Mouse (Mus musculus) induced T-regulatory cell, adult 2 months (primary cell): ENCODE results near the gene Hcn1.

Experiments
- DNase-seq: peaks from one replicate; pipeline ENCODE4 v3.0.0-alpha.2; 2012; ENCODE audit warnings: low read depth

The Hcn1 gene

DNA sequence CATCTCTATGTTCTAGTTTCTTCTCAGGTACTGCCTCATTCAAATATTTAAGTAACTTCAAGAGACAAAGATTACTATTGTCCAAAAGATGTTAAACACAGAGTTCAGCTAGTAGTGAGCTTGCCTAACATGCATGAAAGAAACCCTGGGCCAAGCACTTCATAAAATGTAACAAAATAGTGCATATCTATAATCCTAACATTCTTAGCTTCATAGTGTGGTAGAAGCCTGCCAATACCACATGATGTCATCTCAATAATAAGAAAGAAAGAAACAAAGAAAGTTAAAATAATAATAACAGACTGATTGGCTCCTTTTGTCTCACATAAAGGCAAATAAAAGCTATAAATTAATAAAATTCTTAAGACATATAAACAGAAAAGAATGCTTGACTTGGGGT, 103.5 kb downstream of the Hcn1 start:
- no peak for DNase-seq

DNA sequence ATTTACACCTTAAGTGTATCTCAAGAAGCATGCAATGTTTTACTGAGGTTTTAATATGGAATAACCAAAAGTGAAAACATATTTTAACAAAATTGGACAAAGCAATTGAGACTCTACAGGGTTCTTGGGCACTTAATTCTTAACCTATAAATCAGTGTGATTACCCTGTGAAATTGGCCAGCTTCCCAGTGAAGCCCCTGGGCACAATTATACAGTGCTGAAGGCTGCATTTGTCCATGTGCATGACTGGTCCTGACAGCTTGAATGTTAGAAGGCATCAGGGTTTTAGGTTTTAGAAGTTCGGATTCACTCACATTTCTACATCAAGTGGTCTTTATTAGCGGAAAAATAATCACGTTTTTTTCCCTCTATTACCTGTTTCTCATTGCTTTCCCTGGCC, 103.9 kb downstream of the Hcn1 start:
- DNase-seq: no peak

DNA sequence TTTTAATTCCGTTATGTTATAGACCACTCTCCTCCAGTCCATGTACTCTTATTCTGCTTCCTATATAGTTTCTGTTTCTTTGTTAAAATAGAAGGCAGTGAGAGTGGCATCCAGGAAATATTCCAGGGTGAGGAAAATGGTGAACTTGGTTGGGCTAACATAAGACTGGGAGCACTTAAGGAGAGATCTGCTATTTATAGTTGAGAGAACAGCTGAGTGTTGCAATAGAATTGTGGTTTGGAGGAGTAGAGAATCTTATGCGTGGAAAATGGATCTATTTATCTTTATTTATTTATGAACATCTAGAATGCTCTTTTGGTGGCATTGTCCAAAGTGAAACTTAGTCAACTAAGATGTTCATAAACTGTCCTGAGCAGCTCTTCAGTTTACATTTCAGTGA, 104.4 kb downstream of the Hcn1 start:
- no peak for DNase-seq

- DNase-seq: no peak
These were observed 105.0 kb downstream of the Hcn1 start for GRCm38 (mm10) chr13:117706986-117707738.

- no peak for DNase-seq
These were observed 108.7 kb downstream of the Hcn1 start for GRCm38 (mm10) chr13:117710811-117711210.

GRCm38 (mm10) chr13:117722090-117722489, 120.0 kb downstream of the Hcn1 start:
- DNase-seq: no peak

DNA sequence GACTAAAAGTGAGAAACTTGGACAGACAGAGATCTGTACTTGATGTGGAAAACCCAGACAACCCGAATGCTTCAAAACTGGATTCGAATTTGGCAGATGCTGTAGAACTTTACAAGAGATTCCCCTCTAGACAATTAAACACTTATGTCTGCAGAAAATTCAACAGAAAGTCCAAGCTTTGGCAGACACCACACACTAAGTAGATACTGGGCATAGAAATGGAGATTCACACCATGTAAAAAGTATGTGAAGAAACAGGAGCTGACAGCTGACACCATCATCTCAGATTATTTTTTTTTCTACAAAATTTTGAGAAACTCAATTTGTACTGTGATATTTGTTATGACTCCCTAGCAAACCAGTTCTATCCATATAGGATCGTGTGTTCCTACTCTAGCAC, 122.0 kb downstream of the Hcn1 start:
- DNase-seq: no peak

DNA sequence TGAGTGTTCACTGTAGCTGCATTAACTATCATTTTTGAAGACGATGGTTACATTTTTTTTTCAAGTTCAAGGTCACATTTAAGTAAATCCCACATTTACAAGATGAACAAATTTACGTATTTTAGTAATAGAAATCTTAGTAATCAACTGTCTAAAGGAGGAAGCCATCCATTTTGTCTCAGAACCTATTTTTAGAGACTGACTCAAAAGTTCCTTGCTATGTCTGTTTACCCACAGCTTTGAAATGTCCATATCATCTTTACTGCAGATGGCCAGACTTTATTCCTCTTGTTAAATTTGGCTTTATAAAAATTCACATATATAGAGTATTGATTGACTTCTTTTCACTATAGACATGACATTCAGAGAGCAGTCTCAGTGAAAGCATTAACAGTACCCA, 126.3 kb downstream of the Hcn1 start:
- DNase-seq: no peak

DNA sequence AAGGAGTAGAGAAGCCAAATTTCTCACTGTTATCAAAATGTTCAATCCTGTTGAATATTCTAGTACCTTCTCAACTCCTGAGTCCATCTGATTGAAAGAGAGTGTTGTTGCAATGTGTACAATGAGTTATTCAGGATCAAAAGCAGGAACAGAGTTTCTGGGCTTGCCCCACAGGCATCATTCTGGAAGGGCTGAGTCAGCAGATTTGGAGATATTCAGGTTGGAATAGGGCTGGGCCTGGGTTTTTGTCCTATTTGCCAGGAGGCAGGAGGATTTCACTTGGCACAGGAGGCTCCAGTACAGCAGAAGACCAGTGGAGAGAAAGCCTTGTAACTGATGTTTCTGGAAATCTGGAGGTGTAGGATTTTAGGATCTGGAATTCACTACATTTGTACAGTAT, 130.6 kb downstream of the Hcn1 start:
- no peak for DNase-seq

DNA sequence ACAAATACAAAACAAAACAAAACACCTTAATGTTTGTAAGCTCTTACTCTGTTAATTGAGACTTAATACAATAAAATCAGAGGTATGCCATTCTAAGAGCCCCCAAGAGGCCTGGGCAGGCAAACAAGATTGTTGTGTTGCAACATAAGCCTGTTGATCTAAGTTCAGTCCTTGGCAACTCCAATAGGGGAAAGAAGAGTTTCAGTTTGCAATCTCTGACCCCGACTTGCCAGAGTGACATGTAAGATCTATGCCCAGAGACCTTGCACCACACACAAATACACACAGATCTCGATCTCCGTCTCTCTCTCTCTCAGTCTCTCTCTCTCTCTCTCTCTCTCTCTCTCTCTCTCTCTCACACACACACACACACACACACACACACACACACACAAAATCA, 142.3 kb downstream of the Hcn1 start:
- DNase-seq: no peak

DNA sequence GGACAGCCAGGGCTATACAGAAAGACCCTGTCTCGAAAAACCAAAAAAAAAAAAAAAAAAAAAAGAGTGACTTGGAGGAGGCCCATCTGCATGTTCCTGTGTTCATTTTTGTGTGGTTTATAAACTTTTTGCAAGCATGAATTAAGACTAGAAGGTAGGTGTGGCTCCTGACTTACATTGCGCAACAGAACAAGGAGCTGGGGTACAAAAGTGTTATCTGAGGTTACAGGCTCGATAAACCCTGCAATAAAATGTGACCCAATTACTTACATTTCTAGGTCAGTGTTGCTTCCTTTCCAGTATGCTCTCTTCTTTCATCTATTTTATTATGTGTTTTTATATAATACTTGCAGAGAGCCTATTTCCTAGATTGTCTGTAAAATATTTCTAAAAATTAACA, 143.1 kb downstream of the Hcn1 start:
- DNase-seq: no peak

DNA sequence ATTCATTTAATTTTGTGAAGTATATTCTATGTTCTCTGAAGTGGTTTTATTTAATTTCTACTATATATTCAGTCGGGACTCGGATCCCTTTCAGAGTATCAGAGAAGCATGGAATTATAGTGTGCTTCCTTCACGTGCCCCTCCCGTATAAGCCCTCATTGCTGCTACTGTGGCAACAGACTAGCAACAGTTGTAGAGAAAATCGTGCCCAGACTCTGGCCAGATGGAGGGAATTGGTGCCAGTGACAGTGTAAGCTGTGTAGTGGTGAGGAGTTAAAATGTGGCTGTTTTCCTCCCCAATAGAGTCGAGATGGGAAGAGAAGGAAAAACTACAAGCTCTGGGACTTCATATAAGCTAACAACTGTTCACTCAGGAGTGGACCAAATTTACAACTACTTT, 163.4 kb downstream of the Hcn1 start:
- no peak for DNase-seq

- no peak for DNase-seq
These were observed 183.3 kb downstream of the Hcn1 start for GRCm38 (mm10) chr13:117785376-117785775.

GRCm38 (mm10) chr13:117792861-117793260, 190.7 kb downstream of the Hcn1 start:
- DNase-seq: no peak

- DNase-seq: no peak
These were observed 198.9 kb downstream of the Hcn1 start for GRCm38 (mm10) chr13:117801061-117801460.

GRCm38 (mm10) chr13:117827628-117828027, 225.5 kb downstream of the Hcn1 start:
- DNase-seq: no peak

- no peak for DNase-seq
These were observed 234.5 kb downstream of the Hcn1 start for GRCm38 (mm10) chr13:117836658-117837057.

GRCm38 (mm10) chr13:117838264-117838663, 236.1 kb downstream of the Hcn1 start:
- no peak for DNase-seq

DNA sequence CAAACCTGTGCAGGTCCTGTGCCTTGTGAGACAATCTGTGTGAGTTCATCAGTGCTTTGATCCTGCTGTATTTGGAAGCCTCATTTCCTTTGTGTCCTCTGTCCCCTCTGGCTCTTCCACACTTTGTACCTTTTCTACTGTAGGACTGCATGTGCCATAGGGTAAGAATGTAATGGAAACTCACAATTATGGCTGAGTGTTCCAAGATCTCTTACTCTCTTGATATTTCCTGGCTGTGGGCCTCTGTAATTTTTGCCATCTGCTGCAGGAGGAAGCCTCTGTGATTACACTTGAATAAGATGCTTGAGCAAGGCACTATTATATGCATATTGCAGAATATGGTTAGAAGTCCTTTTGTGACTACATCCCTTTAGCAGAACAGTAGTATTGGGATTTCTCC, 240.2 kb downstream of the Hcn1 start:
- DNase-seq: no peak

GRCm38 (mm10) chr13:117847290-117847689, 245.2 kb downstream of the Hcn1 start:
- DNase-seq: no peak

GRCm38 (mm10) chr13:117848757-117849156, 246.6 kb downstream of the Hcn1 start:
- no peak for DNase-seq

GRCm38 (mm10) chr13:117851954-117852710, 250.0 kb downstream of the Hcn1 start:
- no peak for DNase-seq

DNA sequence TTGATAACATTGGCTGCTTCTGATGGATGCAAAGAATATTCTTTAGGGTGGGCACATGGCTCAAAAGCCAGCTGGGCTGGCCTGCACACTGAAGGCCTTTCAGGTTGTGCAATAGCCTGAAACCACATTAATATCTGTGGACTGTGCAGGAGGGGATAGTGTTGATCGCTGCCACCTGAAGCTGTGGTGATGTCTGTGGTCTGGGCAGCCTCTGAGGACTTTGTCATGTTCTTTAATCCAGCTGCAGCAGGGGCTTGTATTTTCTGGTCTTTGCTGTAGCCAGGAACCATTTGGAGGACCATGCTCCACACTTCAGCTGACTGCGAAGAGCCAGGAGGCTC, 250.6 kb downstream of the Hcn1 start:
- no peak for DNase-seq

DNA sequence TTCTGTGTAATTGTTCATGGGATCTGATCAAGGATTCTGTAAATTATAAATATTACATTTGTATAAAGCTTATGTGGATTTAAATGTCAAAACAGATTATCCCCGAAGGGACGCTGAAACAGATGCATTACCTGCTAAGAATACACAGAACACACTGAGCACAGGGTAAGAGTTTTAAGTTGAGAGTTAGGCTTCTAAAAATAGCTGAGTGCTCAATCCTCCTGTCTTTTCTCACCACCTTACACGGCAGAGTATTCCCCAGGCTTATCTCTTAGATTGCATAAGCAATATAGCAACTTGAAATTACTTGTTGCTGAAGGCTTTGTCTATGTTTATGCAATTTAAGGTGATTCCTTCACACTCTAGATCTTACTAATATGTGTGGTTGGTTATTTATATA, 256.3 kb downstream of the Hcn1 start:
- no peak for DNase-seq
